Mouse (Mus musculus) lung, adult 2 months (tissue): ENCODE measurements around the gene Psmb7. TPM values are rescaled to one million over a fixed set of nuclear protein-coding genes. Genes with fewer than 3 reads are reported as not detected.

Source experiments
- DNase-seq: peaks from one replicate; pipeline ENCODE4 v3.0.0; 2022
- H3K4me1 ChIP-seq: fragments of 200-500 bp; 2 replicates; pipeline ENCODE4 v1.6.1; 2011; ENCODE audit warnings: low read length; ENCODE audit not compliant: control insufficient read depth, insufficient read depth
- H3K4me3 ChIP-seq: fragments of 200-500 bp; replicated peaks from 2 replicates; pipeline ENCODE3; 2011; ENCODE audit warnings: low read depth, mild to moderate bottlenecking, control low read depth, low read length; ENCODE audit errors: extremely low read depth
- CTCF ChIP-seq: fragments of 200-500 bp; IDR thresholded peaks from 2 replicates; pipeline ENCODE4 v1.5.1; 2011; ENCODE audit warnings: mild to moderate bottlenecking, low read length, control low read depth; ENCODE audit not compliant: insufficient read depth
- POLR2A ChIP-seq: fragments of 200-500 bp; IDR thresholded peaks from 2 replicates; pipeline ENCODE4 v1.6.1; 2011; ENCODE audit warnings: low read depth, mild to moderate bottlenecking, control low read depth, low read length, borderline replicate concordance; ENCODE audit errors: extremely low read depth
- WGBS: fragments of 180-500 bp; shearing (Covaris S2); methylation state at CpG from one replicate; pipeline ENCODE4 v1.1.7; 2018; 5-methylcytosine and 5-hydroxymethylcytosine counted together
- polyA plus RNA-seq: library from polyadenylated mRNA; depleted of rRNA; stranded (reverse); fragments of >200 nt; gene quantifications from 2 replicates; pipeline ENCODE4 v1.2.3, GENCODE M21; 2012; rRNA removed

Gene Psmb7
- 36.3 and 69.8 TPM in 2 replicates for polyA plus RNA-seq

- peak; percentile 83 for DNase-seq
- H3K4me3 ChIP-seq = peak within 1 kb of the TSS; percentile 82
- H3K4me1 ChIP-seq = no peaks in the 10 kb centered on the region; the same call in 1 of the 2 replicates
- WGBS = 2% methylated on average over 52 of the region's 52 CpGs
- TF ChIP-seq POLR2A = peak; percentile 54; the same call in 1 of the 2 replicates
- TF ChIP-seq CTCF = no peak
Observed at GRCm38 (mm10) chr2:38643625-38644427, at the start of gene Psmb7. TSS of gene Psmb7 (minus strand) at chr2:38644087.

GRCm38 (mm10) chr2:38691542-38691941, 47.7 kb upstream of the Psmb7 start:
- Histone ChIP-seq H3K4me1 (peaks cover 2% of the 10 kb centered on the region; the same call in 1 of the 2 replicates), H3K4me3 (no peak overlapping the region)
- peak; percentile 73 for TF ChIP-seq CTCF
- no peak for TF ChIP-seq POLR2A
- WGBS = 25% methylated on average over 8 of the region's 8 CpGs
- DNase-seq = no peak

DNA sequence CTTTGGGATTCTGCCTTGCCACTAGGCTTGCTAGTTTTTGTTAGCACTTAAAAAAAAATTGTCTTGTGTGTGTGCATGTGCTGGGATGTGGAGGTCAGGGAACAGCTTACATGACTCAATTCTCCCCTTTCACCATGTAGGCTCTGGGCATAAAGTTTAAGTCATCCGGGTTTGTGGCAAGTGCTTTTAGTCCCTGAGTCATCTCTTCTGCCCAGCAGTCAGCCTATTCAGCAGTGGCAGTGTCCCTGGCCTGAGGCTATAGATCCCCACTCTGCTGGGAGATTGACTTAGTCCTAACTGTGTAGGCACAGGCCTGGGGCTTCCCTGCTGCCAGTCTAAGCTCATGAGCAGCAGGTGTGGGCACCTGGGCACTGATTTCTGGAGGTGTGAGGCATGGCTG, 46.0 kb upstream of the Psmb7 start:
- 74% methylated on average over 1 of the region's 1 CpGs for WGBS
- no peak for TF ChIP-seq POLR2A
- no peak for TF ChIP-seq CTCF
- no peak for DNase-seq
- Histone ChIP-seq H3K4me3 (no peak overlapping the region), H3K4me1 (peaks cover 2% of the 10 kb centered on the region; the same call in 1 of the 2 replicates)

DNA sequence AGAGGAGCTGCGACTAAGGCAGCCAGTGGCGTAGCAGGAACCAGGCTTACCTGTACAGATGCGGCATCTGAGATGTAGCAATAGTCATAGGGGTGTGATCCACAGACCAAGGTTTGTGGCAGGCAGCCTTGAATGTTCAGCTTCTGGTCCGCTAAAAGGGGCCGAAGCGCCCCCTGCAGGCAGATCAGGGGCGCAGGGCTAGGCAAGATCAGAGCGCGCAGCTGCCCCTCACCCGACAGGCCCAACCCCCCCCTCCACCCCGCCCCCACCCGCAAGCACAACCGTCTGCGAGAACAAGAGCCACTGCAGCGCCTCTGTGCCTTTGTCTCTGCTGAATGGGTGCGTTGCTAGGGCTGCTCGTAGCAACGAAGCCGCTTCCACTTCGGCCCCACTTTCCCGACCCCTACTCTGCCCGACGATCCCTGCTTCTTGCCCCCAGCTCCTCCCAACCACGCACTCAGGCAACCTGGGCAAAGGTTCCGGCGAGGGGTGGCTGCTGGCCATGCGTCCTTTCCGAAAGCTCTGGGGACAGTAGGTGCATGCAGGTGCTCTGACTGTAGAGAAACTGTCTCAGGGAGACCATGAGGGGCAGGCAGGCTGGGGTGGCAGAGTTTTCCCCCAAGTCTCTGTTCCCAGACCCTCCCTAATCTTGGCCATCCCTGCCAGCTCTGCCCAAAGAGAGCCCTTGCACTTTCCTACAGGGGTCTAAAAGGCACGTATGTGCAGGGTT, 45.1 kb upstream of the Psmb7 start:
- H3K4me1 ChIP-seq = peaks cover 2% of the 10 kb centered on the region; the same call in 1 of the 2 replicates
- no peak overlapping the region for H3K4me3 ChIP-seq
- TF ChIP-seq POLR2A (no peak), CTCF (no peak)
- 9% methylated on average over 29 of the region's 29 CpGs for WGBS
- no peak for DNase-seq

DNA sequence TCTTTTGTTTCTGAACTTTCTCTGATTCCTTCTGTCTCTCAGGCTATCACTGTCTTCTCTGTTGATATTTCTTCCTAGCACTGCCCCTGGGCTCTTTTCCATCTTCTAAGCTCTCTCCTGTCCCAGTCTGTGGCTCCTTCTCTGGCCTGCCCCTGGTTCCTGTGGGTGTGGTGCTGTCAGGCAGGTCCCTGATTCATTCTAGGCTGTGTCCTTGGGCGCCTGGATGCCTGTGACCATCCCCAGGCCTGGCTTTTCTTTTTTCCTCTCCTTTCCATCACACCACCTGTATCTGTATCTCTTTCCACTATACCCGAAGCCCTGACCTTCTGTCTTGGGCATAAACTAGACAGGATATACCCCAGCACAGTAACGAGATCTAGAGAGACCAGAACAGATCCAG, 41.9 kb upstream of the Psmb7 start:
- Histone ChIP-seq H3K4me3 (no peak overlapping the region), H3K4me1 (peaks cover 2% of the 10 kb centered on the region; the same call in 1 of the 2 replicates)
- no peak for DNase-seq
- 62% methylated on average over 3 of the region's 3 CpGs for WGBS
- TF ChIP-seq CTCF = no peak

DNA sequence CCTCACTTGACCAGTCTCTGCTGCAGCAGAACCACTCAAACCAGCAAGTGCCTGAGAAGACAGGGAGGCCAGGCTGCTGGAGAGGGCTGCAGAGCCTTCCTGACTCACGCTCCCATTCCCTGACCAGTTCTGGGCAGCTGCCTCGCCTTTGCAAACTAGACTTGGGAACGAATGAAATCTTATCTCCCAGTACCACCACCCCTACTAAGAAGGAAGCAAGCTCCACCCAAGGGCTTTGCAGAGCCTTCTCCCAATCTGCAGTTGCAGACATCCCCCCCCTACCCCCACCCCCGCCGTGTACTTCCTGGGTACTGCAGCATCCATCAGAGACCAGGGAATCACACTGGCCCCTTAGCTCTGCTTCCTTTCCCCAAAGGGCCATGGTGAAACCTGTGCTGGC, 39.2 kb upstream of the Psmb7 start:
- WGBS = 77% methylated on average over 5 of the region's 5 CpGs
- H3K4me3 ChIP-seq = no peak overlapping the region
- TF ChIP-seq CTCF (no peak), POLR2A (no peak)
- no peak for DNase-seq
- no peaks in the 10 kb centered on the region for H3K4me1 ChIP-seq

DNA sequence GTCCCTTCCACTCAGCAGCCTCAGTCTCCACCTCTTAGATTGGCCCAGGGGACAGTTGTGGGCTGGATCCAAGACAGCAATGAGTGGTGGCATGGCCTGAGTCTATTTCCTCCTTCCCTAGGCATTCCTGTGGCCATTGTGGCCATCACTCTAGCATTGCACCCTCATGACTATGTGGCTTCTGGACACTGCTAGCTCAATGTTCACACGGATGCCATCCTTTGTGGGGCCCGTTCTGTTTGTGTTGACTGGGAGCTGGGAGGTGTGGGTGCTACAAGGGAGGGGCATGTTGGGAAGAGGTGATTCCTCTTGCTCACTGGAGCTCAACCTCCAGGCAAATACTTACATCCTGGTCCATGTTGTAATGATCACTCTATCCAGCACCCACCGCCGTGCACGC, 38.3 kb upstream of the Psmb7 start:
- H3K4me3 ChIP-seq = no peak overlapping the region
- H3K4me1 ChIP-seq = no peaks in the 10 kb centered on the region
- TF ChIP-seq POLR2A (no peak), CTCF (no peak)
- no peak for DNase-seq
- WGBS = 90% methylated on average over 5 of the region's 5 CpGs

DNA sequence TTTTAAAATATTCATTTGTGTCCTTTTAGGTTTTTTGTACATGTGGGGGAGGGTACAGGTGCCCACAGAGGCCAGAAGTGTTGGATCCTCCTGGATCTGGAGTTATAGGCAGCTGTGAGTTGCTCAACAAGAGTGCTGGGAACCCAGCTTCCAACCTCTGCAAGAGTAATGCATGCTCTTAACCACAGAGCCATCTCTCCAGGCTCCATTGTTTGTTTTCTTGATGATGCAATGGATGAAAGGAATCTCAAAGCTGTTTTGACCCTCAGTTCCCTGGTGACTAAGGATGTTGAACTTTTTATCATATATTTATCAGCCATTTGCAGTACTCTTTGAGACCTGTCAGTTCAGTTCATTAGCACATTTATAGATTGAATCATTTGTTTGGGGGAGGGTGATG, 35.1 kb upstream of the Psmb7 start:
- Histone ChIP-seq H3K4me3 (no peak overlapping the region), H3K4me1 (no peaks in the 10 kb centered on the region)
- no peak for DNase-seq
- TF ChIP-seq POLR2A (no peak), CTCF (no peak)

DNA sequence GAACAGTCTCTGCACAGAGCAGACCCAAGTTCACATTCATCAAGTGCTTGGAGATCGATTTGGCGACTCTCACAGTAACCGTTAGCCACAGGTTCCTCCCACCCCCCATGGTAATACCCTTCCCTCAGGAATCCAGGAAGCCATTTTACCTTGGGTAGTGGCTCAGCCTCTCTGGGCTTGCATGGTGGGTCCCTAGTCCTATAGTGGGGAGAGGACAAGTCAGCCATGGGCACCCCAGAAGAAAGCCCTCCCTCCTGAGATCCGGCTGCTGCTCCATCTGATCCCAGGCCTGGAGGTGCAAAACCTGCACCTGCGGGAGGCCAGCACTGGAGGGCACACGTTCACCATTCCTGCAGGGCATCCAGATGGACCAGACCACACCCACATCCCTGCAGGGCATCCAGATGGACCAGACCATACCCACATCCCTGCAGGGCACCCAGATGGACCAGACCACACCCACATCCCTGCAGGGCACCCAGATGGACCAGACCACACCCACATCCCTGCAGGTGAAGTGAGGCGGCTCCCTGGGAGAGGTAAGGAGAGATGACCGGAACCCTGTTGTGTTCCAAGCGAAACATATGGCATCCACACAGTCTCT, 31.6 kb upstream of the Psmb7 start:
- DNase-seq = no peak
- WGBS = 55% methylated on average over 9 of the region's 9 CpGs
- H3K4me1 ChIP-seq = no peaks in the 10 kb centered on the region
- TF ChIP-seq CTCF (peak; percentile 33; the same call in 1 of the 2 replicates), POLR2A (no peak)
- H3K4me3 ChIP-seq = no peak overlapping the region
